Mouse (Mus musculus) megakaryocyte-erythroid progenitor cell, adult 5-6 weeks (primary cell): ENCODE data around the gene Cutal. TPM values are rescaled to one million over a fixed set of nuclear protein-coding genes. Genes with fewer than 3 reads are reported as not detected.
"Not testable (repeated sequence)": the region's sequence is repeated elsewhere in the genome, so short reads cannot be mapped to it uniquely, and the experiment has no call there.

Experiments used
- ATAC-seq: replicated peaks from 2 replicates; pipeline ENCODE4 v1.8.0; 2016; ENCODE audit warnings: mild to moderate bottlenecking, inconsistent platforms; ENCODE audit not compliant: severe bottlenecking, poor library complexity, low FRiP score, low TSS enrichment
- total RNA-seq, 2 experiments: library from RNA; stranded (forward) in 1 of 2; stranded (reverse) in 1 of 2; fragments of 200-1000, 215-1000 nt in 1 of 2; fragments of >200 nt in 1 of 2; fragmentation: Nextera tagmentation in 1 of 2; gene quantifications; 2 replicates each; pipeline ENCODE4 v1.2.3; 2014 to 2017

Gene Cutal
- total RNA-seq (2014; fragmentation: Nextera tagmentation): not detected in 2 replicates
- total RNA-seq (2017): not detected in 2 replicates

DNA sequence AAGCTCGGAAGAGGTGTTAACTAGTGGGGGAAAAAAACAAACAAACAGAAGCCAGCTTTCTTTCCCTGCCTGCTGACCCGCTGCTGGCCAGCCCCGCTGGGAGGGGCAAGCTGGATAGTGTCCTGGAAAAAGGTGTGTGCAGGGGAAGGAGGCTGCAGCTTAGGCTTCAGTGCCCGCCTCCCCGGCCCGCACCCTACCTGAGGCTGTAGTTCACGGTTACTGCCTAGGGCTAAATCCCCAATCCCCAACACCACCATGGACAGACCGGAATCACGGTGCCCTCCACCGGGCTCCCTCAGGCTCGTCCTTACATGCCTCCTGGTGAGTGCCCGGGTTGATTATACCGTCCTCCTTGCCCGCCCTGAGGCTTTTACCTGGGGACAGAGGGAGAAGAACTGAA, at the start of gene Cutal:
Gene Cutal, plus strand, starts transcription at position 126 of the 400 bp plus-strand sequence.
- no peak for ATAC-seq

DNA sequence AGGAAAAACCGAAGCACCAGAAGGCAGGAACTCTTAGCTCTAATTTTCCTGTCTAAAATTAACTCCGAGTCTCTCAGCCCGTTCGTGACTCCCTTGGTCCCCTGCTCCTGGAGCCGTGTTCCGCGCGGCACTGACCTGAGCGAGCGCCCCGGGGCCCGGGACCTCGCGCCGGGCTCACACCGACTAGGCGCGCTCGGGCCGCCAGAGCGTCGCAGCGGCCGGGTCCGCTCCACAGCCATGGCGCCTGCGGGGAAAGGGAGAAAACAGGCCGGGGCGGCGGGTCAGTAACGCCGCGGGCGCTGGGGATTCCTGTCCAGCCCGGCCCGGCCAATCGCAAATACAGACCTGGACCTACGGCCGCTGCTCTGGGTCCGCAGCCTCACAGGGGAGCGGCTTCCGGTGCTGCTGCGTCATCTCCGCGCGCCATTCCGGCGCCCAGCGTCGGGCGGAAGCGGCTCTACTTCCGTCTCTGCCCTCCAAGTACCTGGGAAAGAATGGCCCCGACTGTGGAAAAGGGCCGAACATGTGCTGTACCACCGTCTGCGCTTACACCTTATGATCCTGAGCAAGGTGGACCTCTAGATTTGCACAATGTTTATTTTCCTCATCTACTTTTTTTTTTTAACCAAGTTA, 48.3 kb upstream of the Cutal start, which contains the start of gene Fbxw2:
Gene Fbxw2, minus strand, starts transcription at position 485 of the 633 bp plus-strand sequence.
- peak; percentile 96 for ATAC-seq

DNA sequence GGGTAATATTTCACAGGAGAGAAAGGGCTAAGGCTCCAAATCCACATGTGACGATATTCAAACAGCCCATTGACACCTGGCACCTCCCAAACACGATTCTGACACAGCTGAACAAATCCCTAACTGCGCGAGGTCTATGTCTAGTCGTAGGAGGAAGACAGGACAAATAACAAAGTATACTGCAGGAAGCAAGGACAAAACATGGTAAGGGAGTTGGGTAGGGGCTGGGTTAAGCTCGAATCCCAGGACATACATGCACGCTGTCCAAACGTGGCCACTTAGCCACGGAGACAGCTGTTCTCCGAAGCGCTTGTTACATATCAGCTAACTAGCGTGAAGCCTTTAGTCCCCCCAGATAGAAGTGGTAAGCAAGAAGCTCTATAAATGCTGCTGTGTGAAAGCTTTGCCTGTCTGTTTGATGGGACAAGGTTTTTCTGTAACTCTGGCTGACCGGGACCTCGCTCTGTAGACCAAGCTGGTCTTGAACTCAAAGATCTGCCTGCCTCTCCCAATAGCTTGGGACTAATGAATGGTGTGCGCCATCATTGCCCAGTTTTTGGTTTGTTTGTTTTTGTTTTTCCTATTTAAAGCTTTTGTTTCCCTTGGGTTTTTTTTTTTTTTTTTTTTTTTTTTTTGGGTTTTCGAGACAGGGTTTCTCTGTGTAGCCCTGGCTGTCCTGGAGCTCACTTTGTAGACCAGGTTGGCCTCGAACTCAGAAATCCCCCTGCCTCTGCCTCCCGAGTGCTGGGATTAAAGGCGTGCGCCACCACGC, 47.5 kb upstream of the Cutal start:
- ATAC-seq: peak; percentile 48

DNA sequence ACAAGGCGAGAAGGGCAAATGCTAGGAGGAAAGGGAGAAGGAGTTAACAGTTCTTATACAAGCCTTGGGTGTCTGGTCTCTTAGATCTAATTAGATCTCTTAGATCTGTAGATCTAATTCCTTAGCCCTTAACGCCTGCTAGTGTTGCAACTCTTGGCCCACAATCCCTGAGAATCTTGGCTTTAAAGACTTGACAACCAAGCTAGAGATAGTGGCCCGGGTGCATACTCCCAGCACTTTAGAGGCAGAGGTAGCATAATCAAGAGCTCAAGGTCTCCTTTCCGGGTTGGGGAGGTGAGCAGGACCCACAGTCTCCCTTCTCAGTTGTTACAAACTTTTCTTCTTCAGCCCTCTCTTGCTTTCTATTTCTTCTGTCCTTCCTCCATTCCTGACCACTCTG, 46.6 kb upstream of the Cutal start:
- no peak for ATAC-seq

DNA sequence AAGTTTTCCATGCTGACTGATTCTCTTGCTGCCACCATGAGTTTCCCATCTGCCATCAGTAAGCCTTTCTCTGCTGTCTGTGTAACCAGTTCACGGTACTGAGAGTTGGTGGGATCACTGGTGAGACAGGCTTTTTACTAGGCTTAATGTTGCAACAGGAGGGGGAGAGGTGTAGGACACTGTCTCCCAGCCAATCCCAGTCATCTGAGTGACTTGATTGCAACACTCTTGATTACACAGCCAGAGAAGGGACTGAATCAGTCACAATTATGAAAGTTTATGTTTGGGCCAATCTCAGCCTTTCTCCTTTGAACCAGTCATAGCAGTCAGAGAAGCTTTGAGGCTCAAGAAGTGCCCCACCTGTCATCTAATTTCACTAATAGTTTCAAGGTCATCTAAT, 46.2 kb upstream of the Cutal start:
- no peak for ATAC-seq

DNA sequence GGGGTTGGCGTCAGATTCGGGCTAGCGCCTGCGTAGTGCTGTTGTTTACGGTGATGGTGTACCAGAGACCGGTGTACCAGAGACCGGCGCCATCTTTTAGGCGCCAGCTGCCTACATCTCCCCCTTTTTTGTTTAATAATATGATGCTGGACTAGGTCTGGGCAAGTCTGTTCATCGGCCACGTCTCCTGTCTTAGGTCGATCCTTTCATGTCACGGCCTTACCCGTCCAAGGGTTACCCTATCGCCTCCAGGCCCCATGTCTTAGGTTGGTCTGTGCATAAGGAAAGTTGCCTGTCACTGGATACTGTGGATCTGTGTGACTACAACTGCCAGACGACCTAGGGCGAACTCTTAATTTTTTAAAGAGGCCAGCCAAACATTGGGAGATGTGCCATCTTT, 44.1 kb upstream of the Cutal start:
- ATAC-seq: not testable (repeated sequence)

DNA sequence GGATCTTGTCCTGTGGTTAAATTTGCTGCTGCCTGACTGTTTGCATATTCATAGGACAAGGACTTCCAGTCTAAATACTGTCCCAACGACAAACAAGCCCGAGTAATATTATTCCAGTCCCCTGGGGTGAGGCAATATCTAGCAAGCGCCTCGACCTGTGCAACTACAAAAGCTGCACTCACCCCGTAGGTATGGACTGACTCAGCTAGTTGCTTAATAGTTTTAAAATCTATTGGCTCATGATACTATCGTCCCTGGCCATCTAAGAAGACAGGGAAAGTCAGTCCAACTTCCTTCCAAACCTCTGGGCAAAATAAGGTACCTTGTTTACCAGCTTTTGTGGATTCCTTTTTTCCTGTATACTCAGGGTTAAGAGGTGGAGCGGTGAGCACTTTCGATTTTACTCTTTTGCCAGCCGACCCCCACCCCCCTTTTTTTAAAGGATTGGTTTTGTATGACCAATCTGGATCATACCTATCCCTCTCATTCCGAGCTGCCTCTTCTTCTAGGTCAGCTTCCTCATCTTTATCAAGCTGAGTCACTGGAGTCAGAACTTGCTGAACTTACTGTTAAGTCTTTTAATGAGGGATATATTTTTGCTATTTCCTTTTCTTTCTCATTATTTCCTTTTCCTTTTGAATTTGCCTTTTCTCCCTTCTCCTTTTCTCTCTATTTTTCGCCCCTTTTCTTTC, 41.3 kb upstream of the Cutal start, which contains the start of gene Gm34653:
Gene Gm34653, plus strand, starts transcription at position 242 of the 692 bp plus-strand sequence.
- not testable (repeated sequence) for ATAC-seq

DNA sequence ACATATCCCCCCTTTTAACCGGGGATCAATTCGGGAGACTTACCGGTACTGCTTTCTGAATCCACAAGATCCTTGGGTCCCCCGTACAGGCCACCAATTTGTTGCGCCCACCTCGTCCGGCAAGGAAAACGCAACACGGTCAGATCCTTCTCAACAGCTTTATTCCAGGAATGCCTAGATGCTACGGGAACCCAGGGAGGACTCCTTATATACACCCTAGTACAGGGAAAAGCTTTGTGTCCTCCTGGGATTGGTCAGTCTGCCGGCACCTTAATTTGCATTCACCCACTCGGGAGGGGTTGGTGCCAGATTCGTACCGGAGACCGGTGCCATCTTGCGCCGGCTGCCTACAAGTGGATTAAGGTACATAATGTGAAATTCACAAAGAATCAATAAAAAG, 40.6 kb upstream of the Cutal start:
- no peak for ATAC-seq

DNA sequence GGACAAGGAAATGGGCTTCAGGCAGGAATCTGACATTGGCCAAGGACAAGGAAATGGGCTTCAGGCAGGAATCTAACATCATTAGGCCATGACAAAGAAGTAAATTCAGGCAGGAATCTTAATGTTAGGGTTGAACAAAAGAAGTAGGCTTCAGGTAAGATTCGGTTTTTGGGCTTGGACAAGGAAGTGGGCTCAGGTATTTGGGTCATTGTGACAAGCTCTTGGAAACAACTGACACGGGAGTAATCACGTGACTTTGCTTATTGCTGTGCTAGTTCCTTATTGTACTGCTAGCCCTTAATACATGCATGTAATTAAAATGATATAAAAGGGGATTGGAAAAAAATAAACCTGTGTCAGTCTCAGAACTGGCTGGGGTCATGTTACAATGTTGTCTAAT, 38.5 kb upstream of the Cutal start:
- no peak for ATAC-seq

DNA sequence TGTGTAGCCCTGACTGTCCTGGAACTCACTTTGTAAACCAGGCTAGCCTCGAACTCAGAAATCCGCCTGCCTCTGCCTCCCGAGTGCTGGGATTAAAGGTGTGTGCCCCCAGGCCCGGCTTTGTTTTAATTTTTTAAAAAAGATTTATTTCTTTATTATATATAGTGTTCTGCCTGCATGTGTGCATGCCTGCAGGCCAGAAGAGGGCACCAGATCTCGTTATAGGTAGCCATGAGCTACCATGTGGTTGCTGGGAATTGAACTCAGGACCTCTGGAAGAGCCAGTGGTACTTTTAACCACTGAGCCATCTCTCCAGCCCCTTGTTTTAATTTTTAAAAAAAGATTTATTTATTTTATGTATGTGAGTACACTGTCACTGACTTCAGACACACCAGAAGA, 34.1 kb upstream of the Cutal start:
- not testable (repeated sequence) for ATAC-seq

DNA sequence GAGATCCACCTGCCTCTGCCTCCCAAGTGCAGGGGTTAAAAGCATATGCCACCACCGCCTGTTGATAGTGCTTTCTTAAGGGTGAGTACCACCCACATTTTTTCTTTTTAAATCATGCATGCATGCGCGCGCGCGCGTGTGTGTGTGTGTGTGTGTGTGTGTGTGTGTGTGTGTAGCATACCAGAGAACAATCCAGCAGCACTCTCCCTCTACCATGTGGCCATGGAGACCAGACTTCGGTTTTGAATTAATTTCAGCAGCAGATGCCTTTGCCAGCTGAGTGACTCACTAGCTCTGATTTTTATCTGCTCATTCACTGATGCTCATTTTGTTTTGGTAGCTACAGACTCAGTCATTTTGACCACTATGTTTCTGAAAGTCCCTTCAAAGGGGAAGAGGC, 32.5 kb upstream of the Cutal start:
- ATAC-seq: no peak

DNA sequence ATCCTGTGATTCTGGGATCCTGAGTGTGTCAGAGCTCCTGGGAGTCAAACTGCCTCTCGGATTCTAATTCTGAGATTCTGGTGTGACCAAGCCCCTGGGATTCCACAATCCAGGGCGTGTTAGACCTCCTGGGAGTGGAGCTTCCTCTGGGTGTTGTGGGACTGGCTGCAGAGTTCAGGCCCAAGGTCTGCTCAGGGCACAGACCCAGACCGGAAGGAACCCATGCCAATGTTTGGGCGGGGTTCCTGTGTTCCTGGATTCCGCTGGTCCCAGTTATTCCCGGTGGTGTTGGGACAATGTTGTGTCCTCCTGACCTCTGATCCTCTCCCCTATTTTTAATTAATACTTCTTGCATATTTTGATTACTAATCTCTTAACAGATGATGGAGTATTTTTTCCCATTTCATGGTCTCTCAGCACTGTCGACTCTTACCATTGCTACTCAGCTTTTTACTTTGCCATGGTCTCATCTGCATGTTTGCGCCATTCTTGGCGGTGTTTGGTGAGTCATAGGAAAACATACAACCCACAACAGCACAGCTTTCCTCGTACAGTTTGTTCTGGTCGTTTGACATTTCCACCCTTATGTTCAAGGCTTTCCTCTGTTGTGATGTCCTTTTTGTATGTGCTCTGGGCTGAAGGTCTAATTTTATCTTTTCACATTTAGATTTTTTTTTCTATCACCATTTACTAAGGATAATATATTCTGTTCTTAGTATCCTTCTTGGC, 30.8 kb upstream of the Cutal start:
- ATAC-seq: no peak

DNA sequence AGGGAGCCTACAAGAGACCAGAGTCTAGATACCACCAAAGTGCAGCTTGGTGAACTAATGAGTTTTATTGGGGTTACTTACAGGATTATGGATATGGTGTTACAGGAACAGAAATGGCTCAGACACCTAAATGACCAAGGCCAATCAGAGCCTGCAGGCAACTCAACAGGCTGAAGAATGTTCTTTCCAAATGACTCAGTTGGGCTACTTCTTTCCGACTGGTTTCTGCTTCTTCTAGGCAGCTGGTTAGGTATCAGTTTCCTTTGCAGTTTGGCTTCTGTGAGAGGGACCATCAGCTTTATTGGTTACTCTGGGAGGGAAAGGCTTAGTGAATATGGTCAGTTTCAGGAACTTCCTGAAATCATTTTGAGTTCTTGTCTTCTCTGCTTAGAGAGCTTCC, 26.5 kb upstream of the Cutal start:
- ATAC-seq: no peak

DNA sequence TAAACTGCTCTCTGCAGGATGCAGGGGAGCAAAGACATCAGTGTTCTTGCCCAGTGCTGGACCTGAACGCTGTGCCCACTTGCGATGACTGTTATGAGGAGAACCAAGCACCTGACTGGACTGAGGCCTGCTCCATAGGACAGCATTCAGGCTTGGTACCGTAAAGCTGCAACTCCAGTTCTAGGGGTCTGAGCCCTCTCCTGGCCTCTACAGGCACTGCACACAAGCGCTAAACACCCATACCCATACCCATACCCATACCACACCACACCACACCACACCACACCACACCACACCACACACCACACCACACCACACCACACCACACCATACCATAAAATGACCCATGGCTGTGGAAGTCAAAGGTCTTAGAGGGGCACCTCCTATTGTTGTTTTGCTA, 18.9 kb upstream of the Cutal start:
- ATAC-seq: peak; percentile 65

DNA sequence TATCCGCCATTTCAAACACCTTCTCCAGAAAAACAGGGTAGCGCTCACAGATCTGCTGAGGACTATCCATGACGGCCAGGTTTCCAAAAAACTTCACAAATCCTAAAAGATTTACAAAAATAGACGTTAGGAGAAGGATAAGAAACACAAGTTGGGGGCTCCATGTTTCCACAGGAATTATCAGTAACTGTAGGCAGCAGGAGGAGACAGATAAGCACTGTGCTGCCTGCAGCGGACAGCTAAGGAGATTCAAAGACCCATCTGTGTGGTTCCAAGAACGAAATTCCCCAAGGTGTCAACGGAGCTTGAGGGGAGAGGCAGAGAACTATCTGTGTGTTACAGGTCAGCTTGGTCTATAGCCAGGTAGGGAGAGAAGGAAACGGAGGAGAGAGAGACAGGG, 16.5 kb upstream of the Cutal start:
- ATAC-seq: peak; percentile 69

DNA sequence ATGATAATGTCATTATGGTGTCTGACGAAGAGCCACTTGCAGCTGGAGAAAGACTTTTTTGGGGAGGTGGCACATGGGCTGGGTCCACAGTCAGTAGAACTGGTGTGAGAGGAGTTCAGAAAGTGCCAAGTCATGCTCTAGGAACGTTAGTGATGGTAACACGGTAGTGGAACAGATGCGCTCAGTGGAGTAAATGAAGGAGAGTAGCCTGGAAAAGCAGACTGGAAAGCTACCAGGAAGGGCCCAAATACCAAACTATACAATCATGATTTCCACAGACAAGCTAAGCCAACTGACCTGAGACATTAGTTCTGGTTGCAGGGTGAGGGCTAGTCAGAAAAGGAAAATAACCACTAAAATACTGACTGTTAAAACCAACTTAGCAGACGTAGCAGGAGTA, 4.5 kb upstream of the Cutal start:
- ATAC-seq: peak; percentile 82

DNA sequence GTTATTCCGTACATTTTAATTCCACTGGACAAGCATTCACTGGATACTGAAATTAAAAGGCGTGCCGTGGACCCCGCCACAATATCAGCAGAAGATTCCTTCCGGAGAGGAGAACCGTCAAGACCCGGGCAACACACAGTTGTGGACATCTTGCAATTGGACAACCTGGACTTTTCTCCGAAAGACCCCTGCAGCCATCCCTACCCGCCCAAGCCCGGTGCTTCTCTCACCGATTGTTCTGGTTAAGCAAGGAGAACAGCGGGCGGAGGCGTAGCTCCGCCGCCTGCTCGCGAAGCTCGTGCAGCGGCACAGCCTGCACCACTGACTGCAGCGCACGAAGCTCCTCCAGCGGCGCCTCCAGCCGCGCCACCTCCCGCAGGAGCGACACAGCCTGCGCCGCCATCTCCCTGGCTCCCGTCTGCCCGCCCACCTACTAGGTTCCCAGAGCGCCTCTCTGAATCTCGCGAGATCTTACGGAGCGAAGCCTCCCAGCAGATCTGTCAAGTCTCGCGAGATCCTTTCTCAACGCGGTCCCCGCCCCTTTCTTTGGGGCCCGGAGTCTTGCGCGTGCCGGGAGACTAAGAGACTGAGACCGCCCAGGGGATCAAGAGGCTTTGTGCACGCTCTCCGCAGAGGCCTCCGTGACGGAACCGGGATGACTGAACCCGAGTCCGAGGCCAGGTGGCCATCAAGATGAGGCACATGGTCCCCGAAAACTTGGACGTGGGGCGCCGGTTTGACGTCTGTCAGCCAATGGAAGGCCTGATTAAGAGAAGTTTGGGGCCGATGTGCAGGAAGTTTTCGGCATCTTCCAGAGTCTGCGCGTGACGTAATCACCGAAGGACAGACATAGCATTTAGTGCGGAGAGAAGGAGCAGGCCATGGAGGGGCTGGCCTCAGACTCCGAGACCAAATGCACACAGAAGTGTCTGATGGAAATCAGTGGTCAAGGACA, 3.4 kb upstream of the Cutal start:
- peak; percentile 92 for ATAC-seq

DNA sequence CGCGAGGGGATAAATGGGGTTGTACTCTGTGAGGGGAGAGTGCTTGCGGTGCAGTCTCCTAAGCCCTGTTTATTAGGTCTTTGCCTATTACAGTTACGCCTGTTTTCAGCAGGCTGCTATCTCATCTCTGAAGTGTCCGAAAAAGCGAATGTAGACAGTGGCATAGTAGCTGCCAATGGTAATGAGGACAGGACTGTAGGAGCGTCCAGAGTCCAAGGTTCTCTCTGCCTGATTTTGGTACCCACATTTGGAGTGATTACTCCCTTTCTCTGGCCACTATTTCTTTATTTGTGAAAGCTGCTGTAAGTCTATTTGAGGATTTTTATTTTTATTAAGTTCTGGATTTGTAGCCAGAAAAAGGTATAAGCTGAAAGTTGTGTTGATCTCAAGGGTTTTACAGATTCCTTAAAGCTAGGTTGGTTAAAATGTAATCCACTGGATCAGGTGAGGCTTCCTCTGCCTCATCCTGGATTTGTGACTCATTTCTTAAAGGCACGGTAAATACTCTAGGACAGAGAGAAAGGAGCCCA, 685 bp downstream of the Cutal start, which contains the start of gene Psmd5:
Gene Psmd5, minus strand, starts transcription at position 153 of the 530 bp plus-strand sequence.
- ATAC-seq: no peak
